Mouse (Mus musculus): ENCODE results near the gene Kcnh3.

Kcnh3 gene

GRCm38 (mm10) chr15:99284527-99285188, 60.0 kb downstream of the Kcnh3 start:
- no peak for DNase-seq (ENCODE audit: low read depth, low spot score)

DNA sequence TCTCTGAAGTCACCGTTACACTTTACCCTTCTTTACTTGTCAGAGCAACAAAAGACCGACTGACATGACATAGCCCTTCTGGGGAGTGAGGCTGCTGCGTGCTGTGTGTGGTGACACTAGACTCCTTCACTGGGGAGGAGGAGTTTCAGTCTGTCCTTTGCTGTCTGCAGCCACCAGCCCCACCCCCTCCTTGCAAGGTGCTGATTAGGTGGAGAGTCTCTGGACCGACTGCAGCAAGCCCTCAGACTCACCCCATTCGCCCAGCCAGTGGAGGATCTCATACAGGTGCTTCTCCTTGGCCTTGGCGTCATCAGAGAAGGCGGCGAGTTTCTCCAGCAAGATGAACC, 60.5 kb downstream of the Kcnh3 start:
- no peak for DNase-seq (ENCODE audit: low read depth, low spot score)

DNA sequence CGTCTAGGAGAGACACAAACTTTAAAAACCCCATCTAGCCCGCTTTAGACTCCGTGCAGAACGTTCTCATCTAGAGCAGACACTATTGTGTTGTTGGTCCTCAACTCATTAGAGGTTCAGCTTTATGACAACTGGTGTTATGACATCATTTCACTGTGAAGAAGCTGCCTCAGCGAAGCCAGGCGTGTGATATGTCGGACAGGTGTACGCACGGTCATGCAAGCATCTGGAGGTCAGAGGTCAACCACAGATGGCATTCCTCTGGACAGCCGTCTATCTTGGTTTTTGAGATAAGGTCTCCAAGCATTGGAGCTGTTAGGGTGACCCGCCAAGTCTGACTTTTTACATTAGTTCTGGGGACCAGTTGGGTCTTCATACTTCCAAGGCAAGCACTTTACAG, 65.9 kb downstream of the Kcnh3 start:
- DNase-seq (ENCODE audit: low read depth, low spot score) = no peak

All from skeletal muscle tissue, adult 2 months (tissue).